In the genomic region with DNA sequence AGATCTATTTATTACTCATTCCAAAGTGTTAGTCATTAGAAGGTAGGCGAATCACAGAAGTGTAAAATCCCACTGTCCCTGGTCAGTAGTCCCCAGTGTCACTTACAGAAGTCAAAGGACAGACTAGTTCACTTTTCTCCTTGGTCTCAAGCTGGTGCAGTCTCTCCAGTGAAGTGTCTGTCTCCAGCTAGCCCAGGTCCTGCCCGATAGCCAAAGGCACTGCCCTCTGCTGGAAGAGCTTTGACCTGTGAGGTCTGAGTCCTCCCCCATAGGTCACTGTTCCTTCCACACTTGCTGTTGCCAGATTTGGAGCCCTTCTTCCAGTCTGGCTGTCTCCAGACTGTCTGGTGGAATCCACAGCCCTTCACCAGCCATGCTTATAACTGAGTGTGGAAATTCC, we compare ENCODE assay signal across 8 mouse cellular contexts. TPM values are rescaled to one million over a fixed set of nuclear protein-coding genes. Genes with fewer than 3 reads are reported as not detected.
DNase-seq lines count a peak whose midpoint lies in the region; ATAC-seq and TF ChIP-seq lines count a peak whose summit lies in the region.

No protein-coding gene starts in this region.

- H3K9me3 ChIP-seq in forebrain, postnatal 0 days (ENCODE audit: low read length) = no peaks in the 10 kb centered on the region
- no peaks in the 10 kb centered on the region for H3K9me3 ChIP-seq in forebrain, embryonic 14.5 days (replicated peaks; ENCODE audit: control insufficient read depth, low read length)
- no peaks in the 10 kb centered on the region for H3K9me3 ChIP-seq in ES-Bruce4 (replicated peaks; ENCODE audit: control insufficient read depth, insufficient read depth, low read length, poor library complexity, severe bottlenecking)
- H3K9me3 ChIP-seq in limb, embryonic 10.5 days (replicated peaks) = no peaks in the 10 kb centered on the region

- intact Hi-C loops in heart, adult 2 months (cut with DNase I) = loop anchor here (2.0 to 10.0 kb wide), 2 partner anchors 345 to 385 kb away; no protein-coding TSS in a partner anchor

- no peaks in the 10 kb centered on the region for H3K36me3 ChIP-seq in forebrain, postnatal 0 days (ENCODE audit: insufficient read depth)
- H3K36me3 ChIP-seq in forebrain, embryonic 14.5 days (ENCODE audit: control insufficient read depth, insufficient read depth, low read length) = no peaks in the 10 kb centered on the region
- no peaks in the 10 kb centered on the region for H3K36me3 ChIP-seq in ES-Bruce4 (ENCODE audit: control insufficient read depth, insufficient read depth, low read length, poor library complexity, severe bottlenecking)
- H3K36me3 ChIP-seq in heart, adult 2 months (ENCODE audit: control insufficient read depth, insufficient read depth, low read length) = no peaks in the 10 kb centered on the region
- peaks cover 2% of the 10 kb centered on the region for H3K36me3 ChIP-seq in limb, embryonic 10.5 days

- TF ChIP-seq EP300 in ES-Bruce4 (IDR thresholded peaks at IDR 0.05; ENCODE audit: insufficient read depth, low read depth, low read length) = no peak
- no peak for TF ChIP-seq EP300 in heart, adult 2 months (IDR thresholded peaks at IDR 0.05; ENCODE audit: insufficient read depth, low read depth, low read length)

- no peaks in the 10 kb centered on the region for H3K4me1 ChIP-seq in forebrain, postnatal 0 days (ENCODE audit: insufficient read depth)
- H3K4me1 ChIP-seq in forebrain, embryonic 14.5 days (ENCODE audit: control insufficient read depth, insufficient read depth, low read length) = no peaks in the 10 kb centered on the region
- no peaks in the 10 kb centered on the region for H3K4me1 ChIP-seq in ES-Bruce4 (ENCODE audit: control insufficient read depth, insufficient read depth, low read length)
- no peaks in the 10 kb centered on the region for H3K4me1 ChIP-seq in cerebellum, adult 2 months (ENCODE audit: control insufficient read depth, insufficient read depth, low read length)
- peaks cover 3% of the 10 kb centered on the region; the same call in 1 of the 2 replicates for H3K4me1 ChIP-seq in heart, adult 2 months (ENCODE audit: control insufficient read depth, insufficient read depth, low read length)
- H3K4me1 ChIP-seq in limb, embryonic 10.5 days = peaks cover 9% of the 10 kb centered on the region; the same call in 1 of the 2 replicates

- H3K4me3 ChIP-seq in forebrain, postnatal 0 days (ENCODE audit: low read depth, low read length) = no peak overlapping the region
- H3K4me3 ChIP-seq in forebrain, embryonic 14.5 days (ENCODE audit: low read depth, low read length) = no peak overlapping the region
- no peak overlapping the region for H3K4me3 ChIP-seq in ES-Bruce4 (ENCODE audit: low read depth, low read length)
- no peak overlapping the region for H3K4me3 ChIP-seq in cerebellum, adult 2 months (replicated peaks; ENCODE audit: insufficient read depth, low read depth, low read length)
- peak overlapping the region; percentile 66; the same call in 1 of the 2 replicates for H3K4me3 ChIP-seq in heart, adult 2 months
- H3K4me3 ChIP-seq in limb, embryonic 10.5 days = no peak overlapping the region

- peak; percentile 24; the same call in 1 of the 2 replicates for TF ChIP-seq CTCF in forebrain, postnatal 0 days (IDR thresholded peaks at IDR 0.05; ENCODE audit: low read depth)
- peak; percentile 57 for TF ChIP-seq CTCF in ES-Bruce4 (IDR thresholded peaks at IDR 0.05; ENCODE audit: low read depth, low read length)
- peak; percentile 39; the same call in 1 of the 2 replicates for TF ChIP-seq CTCF in cerebellum, adult 2 months (IDR thresholded peaks at IDR 0.05; ENCODE audit: borderline replicate concordance, insufficient read depth, low read depth, low read length)
- peak; percentile 74 for TF ChIP-seq CTCF in heart, adult 2 months (IDR thresholded peaks at IDR 0.05)

- TF ChIP-seq POLR2A in ES-Bruce4 (IDR thresholded peaks at IDR 0.05; ENCODE audit: insufficient read depth, low read length) = no peak
- TF ChIP-seq POLR2A in cerebellum, adult 2 months (IDR thresholded peaks at IDR 0.05; ENCODE audit: borderline replicate concordance, insufficient read depth, low read length) = no peak
- TF ChIP-seq POLR2A in heart, adult 2 months (IDR thresholded peaks at IDR 0.05; ENCODE audit: insufficient read depth, low read depth, low read length) = peak; percentile 53; the same call in 1 of the 2 replicates

- H3K79me2 ChIP-seq in heart, adult 2 months (replicated peaks; ENCODE audit: control insufficient read depth, insufficient read depth, low read length) = no peaks in the 10 kb centered on the region

- no peaks in the 10 kb centered on the region for H3K27me3 ChIP-seq in forebrain, postnatal 0 days (ENCODE audit: insufficient read depth, low read length)
- H3K27me3 ChIP-seq in forebrain, embryonic 14.5 days (replicated peaks; ENCODE audit: control insufficient read depth, insufficient read depth, low read length) = no peaks in the 10 kb centered on the region
- H3K27me3 ChIP-seq in ES-Bruce4 (ENCODE audit: control insufficient read depth, insufficient read depth, low read length, poor library complexity, severe bottlenecking) = no peaks in the 10 kb centered on the region
- no peaks in the 10 kb centered on the region for H3K27me3 ChIP-seq in cerebellum, adult 2 months (ENCODE audit: control insufficient read depth, insufficient read depth, low read length)
- H3K27me3 ChIP-seq in heart, adult 2 months (ENCODE audit: control insufficient read depth, insufficient read depth, low read length) = no peaks in the 10 kb centered on the region
- peaks cover 10% of the 10 kb centered on the region for H3K27me3 ChIP-seq in limb, embryonic 10.5 days (ENCODE audit: low read depth, poor library complexity, severe bottlenecking)

- no peak overlapping the region for H3K4me2 ChIP-seq in forebrain, postnatal 0 days (ENCODE audit: low read depth)
- no peak overlapping the region for H3K4me2 ChIP-seq in forebrain, embryonic 14.5 days (ENCODE audit: low read length)

- DNase-seq in forebrain, postnatal 0 days = no peak
- no peak for DNase-seq in forebrain, embryonic 14.5 days (ENCODE audit: low spot score)
- DNase-seq in cerebellum, adult 2 months = peak; percentile 33 to 37
- DNase-seq in heart, adult 2 months = peak; percentile 62 to 64
- DNase-seq in limb, embryonic 10.5 days (ENCODE audit: low spot score) = peak; percentile 44

- 46% methylated on average over 2 of the region's 2 CpGs for WGBS in forebrain, postnatal 0 days
- WGBS in forebrain, embryonic 14.5 days = 41% methylated on average over 2 of the region's 2 CpGs
- 35% methylated on average over 2 of the region's 2 CpGs for WGBS in cerebellum, adult 2 months
- 29% methylated on average over 2 of the region's 2 CpGs for WGBS in heart, adult 2 months
- 27% methylated on average over 2 of the region's 2 CpGs for WGBS in limb, embryonic 10.5 days

- no peak overlapping the region for H3K9ac ChIP-seq in forebrain, postnatal 0 days
- no peak overlapping the region for H3K9ac ChIP-seq in forebrain, embryonic 14.5 days (ENCODE audit: low read length)
- H3K9ac ChIP-seq in ES-Bruce4 (ENCODE audit: low read depth, poor library complexity, severe bottlenecking) = no peak overlapping the region
- H3K9ac ChIP-seq in heart, adult 2 months (ENCODE audit: low read depth, low read length) = no peak overlapping the region

- no peak overlapping the region for H3K27ac ChIP-seq in forebrain, postnatal 0 days (ENCODE audit: low read depth, low read length)
- H3K27ac ChIP-seq in forebrain, embryonic 14.5 days (ENCODE audit: low read depth, low read length) = no peak overlapping the region
- no peak overlapping the region for H3K27ac ChIP-seq in ES-Bruce4 (ENCODE audit: insufficient read depth, low read length)
- H3K27ac ChIP-seq in cerebellum, adult 2 months (ENCODE audit: insufficient read depth, low read length) = no peak overlapping the region
- H3K27ac ChIP-seq in heart, adult 2 months = peak overlapping the region; percentile 95
- H3K27ac ChIP-seq in limb, embryonic 10.5 days = 0 out of 2 replicates have a peak overlapping the region, but pooled peaks have one; percentile 96

- no peak for ATAC-seq in forebrain, postnatal 0 days
- no peak for ATAC-seq in forebrain, embryonic 14.5 days
- peak; percentile 75 for ATAC-seq in monocyte, adult 5-6 weeks (replicated peaks; ENCODE audit: insufficient number of reproducible peaks, low FRiP score, low TSS enrichment, poor library complexity, severe bottlenecking)
- no peak for ATAC-seq in activated CD4-positive, CD25-positive, alpha-beta regulatory T cell, adult 4 months

RNA-seq across cellular contexts. Expression of a gene that starts 2.1 kb away (rescaled TPM):
- total RNA-seq in forebrain, postnatal 0 days (2014; rRNA removed) = 24.2 and 28.4 TPM in 2 replicates
- polyA plus RNA-seq in forebrain, postnatal 0 days (2015; fragmentation: Nextera tagmentation; extraction: Ambion mirVana) = 9.7 and 9.9 TPM in 2 replicates
- polyA plus RNA-seq in forebrain, embryonic 14.5 days (2014; fragmentation: Nextera tagmentation; extraction: Ambion mirVana) = 17.5 and 19.4 TPM in 2 replicates
- 45.1 and 49.9 TPM in 2 replicates for polyA plus RNA-seq in ES-Bruce4 (2011; ENCODE audit: insufficient read depth, insufficient read length, low read depth, missing spikeins)
- polyA plus RNA-seq in cerebellum, adult 2 months (2012; rRNA removed) = 12.6 TPM in 2 replicates
- 10 to 100 TPM; 19.4 to 22.2 TPM for total RNA-seq in heart, adult 2 months (2021)
- polyA plus RNA-seq in heart, adult 2 months (2012; rRNA removed) = 4.6 and 10.1 TPM in 2 replicates
- polyA plus RNA-seq in limb, embryonic 10.5 days (2016; fragmentation: Nextera tagmentation; extraction: Ambion mirVana) = 31.9 and 33.3 TPM in 2 replicates
- total RNA-seq in monocyte, adult 5-6 weeks (2017) = 59.8 to 67.6 TPM (median 66.7 TPM) in 3 replicates
- 10 to 100 TPM; 22.8 to 28.2 TPM for polyA plus RNA-seq in activated CD4-positive, CD25-positive, alpha-beta regulatory T cell, adult 4 months (2017; shearing (Covaris generic))

Comparison
In these comparisons a context has a peak if more than half of its experiments do, and no peak if none do; other contexts are left out.
1. DNase-seq: peak in cerebellum, adult 2 months (2 of 2), heart, adult 2 months (2 of 2) and limb, embryonic 10.5 days (single experiment); none in forebrain, postnatal 0 days (single experiment) and forebrain, embryonic 14.5 days (single experiment).
2. H3K27ac ChIP-seq: peak in heart, adult 2 months (single experiment) and limb, embryonic 10.5 days (single experiment); none in forebrain, postnatal 0 days (single experiment), forebrain, embryonic 14.5 days (single experiment), ES-Bruce4 (single experiment) and cerebellum, adult 2 months (single experiment).
3. CTCF ChIP-seq: peak in every context shown above with its lines; median percentile 74 in heart, adult 2 months; 57 in ES-Bruce4; 39 in cerebellum, adult 2 months; 24 in forebrain, postnatal 0 days.